Mouse (Mus musculus) lung, postnatal 10 days (tissue): ENCODE measurements at regions not wholly inside any gene's neighbourhood (a gene's known extent, or its start where the extent isn't known, plus 50 kb on each side); places are given as distances from the start of the nearest gene placed in this dataset.

Experiments used
- DNase-seq: peaks from one replicate; pipeline ENCODE4 v3.0.0; 2021

GRCm38 (mm10) chr15:60762071-60762470, 91.5 kb downstream of the Fam84b start:
- peak; percentile 33 for DNase-seq

DNA sequence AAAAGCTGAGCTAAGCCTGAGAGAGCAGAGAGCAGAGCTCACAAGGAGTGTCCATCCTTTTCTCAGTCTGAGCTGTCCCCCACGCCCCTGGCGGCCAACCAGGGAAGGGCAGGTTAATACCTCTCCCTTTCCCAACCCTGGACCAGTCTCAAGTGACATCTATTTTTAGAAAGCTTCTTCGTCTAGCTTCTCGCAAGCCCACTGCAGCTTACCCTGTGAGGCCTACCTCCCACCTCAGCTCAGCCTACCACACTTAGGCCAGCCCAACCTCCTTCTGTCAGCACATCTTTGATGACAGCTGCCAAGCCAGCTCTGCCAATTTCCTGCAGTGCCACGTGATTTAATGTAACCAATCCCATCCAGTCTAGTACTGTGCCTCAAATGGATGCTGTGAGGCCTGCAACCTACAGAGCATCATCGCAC, 93.6 kb downstream of the Fam84b start:
- peak; percentile 78 for DNase-seq

DNA sequence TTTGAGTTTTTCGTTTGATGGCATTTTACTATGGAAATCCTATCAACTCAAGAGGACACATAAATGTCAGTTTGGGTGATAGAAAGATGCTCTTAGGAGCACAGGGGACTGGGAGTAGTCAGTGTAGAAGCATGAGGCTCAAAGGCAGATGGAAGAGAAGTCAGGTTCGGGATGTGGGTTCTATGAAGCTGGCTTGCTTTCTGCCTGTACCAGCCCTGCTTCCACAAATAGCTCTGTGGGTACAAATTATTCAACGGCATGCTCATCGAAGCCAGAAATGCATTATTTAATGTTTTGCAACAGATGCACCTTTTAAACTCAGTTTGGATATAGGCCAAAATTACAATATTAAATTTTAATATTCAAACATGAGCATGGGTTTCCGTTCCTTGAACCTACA, 99.3 kb downstream of the Fam84b start:
- DNase-seq = no peak

- DNase-seq = no peak
Measured at GRCm38 (mm10) chr15:60739598-60739997, 114.0 kb downstream of the Fam84b start.

DNA sequence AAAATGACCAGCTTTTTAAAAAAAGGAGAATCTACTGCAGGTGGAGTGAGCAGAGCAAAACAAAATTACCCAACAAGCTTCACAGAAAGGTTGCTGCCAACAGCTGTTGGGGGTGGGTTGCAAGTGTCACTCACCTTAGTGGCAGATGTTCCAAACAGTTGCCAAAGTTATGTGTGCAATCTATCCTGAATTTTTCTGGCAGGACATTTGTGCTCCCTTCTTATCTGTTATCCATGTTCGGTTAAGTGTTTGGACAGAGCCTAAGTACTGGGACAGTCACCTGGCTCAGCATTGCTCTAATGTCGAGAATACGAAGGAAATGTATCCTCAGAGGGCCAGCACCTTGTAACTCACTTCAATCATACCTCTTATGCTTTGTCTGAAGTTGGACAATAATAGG, 115.3 kb downstream of the Fam84b start:
- DNase-seq = no peak

- no peak for DNase-seq
Measured at GRCm38 (mm10) chr15:60732416-60732815, 121.2 kb downstream of the Fam84b start.

DNA sequence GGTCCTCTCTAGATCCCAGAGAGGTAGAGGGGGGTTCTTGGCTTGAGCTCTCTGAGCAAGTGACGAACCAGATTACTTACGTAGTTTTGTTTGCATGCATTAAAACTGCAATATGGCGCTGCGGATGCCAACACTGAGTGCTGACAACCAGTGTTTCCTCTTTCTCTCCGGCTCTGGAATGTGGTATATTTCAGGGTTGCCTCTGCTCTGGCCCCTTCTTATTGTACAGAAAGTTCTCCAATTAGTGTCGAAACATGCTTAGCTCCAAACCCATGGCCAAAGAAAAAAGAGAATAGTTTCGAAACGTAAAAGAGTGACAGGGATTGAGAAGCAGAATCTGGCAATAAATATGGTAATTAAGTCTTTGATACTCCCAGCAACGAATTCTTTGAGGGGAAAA, 124.8 kb downstream of the Fam84b start:
- DNase-seq = no peak

GRCm38 (mm10) chr15:60728337-60728736, 125.2 kb downstream of the Fam84b start:
- DNase-seq = no peak

DNA sequence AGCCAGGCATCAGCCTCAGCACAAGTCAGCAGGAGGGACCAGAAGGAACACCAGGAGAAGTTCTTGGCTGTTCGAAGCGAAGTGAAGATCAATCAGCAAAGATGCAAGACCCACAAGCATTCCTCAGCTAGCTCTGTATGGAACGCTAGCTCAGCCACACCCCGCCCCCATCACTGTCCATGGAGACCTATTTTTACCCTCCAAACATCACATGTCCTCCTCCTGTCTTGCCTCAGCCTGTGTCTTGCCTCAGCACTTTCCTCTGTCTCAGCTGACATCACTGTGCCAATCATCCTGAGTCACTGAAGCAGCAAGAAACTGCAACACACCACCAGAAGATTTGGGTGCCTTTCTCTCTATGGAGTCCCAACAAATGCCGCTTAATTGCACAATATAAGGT, 134.2 kb downstream of the Fam84b start:
- DNase-seq = no peak

- no peak for DNase-seq
Measured at GRCm38 (mm10) chr15:60708678-60709077, 144.9 kb downstream of the Fam84b start.

DNA sequence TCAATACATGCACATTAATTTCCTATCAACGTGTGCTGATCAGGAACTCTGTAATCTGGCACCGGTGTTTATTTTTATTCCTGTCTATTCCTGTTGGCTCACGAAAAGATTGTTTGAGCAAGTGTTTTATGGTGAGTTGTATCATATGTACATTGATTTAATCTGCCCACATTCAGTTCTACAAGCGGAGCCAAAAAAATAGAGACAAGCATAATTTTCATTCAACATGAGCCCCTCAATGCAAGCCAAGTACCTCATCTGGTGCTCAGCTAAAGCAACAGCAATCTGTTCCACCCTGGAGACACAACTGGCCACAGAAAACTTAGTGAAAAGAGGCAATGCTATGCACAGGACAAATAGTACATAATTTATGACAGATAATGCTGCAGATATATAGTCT, 147.6 kb downstream of the Fam84b start:
- DNase-seq = no peak

DNA sequence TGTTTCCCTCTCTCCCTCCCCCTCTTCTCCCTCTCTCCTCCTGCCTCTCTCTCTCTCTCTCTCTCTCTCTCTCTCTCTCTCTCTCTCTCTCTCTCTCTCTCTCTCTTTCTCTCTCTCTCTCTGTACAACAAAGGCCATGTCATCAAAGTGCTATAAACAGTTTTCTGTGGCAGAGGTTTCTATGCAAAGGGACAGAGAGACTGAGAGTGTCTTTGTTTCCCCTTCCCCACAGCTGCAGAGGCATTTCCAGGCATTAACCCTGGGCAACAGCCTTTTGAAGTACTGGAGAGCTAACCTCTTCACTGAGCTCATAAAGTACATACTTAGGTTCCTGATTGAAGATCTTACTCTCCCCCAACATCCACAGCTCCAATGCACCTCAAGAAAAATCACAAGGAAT, 152.3 kb downstream of the Fam84b start:
- no peak for DNase-seq

GRCm38 (mm10) chr15:60694746-60695145, 158.8 kb downstream of the Fam84b start:
- DNase-seq = no peak

GRCm38 (mm10) chr15:60693751-60694500, 159.7 kb downstream of the Fam84b start:
- peak; percentile 41 for DNase-seq

DNA sequence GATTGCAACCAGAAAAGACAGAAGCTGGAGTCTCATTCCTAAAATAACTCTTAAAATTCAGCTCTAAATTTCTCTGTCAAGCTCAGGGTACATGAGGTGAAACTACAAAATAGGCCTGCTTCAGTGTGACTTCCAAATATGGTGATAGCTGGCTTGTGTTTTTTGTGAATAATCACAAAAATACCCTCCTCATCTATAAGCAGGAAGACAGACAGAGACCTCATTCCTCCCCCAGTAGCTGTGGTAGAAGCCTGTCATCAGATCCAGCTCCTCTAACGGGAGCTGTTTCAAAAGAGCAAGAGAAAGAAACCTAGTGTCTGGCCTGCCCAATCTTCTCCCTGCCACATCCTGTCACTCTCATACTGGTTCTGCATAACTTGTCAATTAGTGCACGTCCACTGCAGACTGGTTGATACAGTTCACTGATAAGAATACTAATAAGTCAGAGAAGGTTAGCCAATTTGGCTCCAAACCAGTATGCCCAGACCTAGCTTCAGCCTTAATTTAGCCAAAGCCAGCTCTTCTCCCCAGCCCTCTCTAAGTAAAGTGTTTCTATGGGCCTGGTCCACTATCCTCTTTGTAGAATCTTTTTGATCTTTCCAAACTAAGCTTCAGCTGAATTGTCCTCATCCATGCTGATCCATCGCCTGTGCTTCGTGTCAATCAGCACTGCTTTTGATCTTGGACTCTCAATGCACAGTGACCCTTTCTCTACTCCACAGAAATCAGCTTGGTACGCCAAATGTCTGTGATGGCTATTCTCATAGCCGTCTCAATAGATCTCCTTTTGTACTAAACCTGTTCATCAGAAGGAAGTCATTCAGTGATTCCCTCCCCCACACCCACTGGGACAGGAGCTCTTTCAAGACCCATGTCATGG, 160.6 kb downstream of the Fam84b start:
- DNase-seq = no peak

- DNase-seq = peak; percentile 9
Measured at GRCm38 (mm10) chr15:60692149-60692548, 161.4 kb downstream of the Fam84b start.

GRCm38 (mm10) chr15:60677397-60677796, 176.2 kb downstream of the Fam84b start:
- DNase-seq = no peak

DNA sequence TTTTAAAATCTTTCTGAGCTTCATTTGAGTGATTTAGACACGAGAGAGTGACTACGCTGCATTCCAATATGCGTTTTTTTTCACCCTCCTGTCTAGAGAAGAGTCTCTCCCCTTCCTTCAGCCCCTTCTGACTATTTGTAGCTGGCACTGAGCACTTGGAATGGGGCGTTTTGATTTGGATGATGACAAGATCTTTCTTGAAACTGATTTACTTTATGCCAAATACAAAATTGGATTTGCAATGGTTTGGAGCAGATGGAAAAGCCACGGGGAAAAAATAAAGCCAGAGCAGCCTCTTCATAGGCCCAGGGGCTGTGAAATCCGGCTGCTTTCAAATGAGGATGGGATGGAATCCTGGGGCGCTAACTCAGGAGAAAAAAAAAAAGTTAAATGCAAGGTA, 196.0 kb downstream of the Fam84b start:
- DNase-seq = no peak

DNA sequence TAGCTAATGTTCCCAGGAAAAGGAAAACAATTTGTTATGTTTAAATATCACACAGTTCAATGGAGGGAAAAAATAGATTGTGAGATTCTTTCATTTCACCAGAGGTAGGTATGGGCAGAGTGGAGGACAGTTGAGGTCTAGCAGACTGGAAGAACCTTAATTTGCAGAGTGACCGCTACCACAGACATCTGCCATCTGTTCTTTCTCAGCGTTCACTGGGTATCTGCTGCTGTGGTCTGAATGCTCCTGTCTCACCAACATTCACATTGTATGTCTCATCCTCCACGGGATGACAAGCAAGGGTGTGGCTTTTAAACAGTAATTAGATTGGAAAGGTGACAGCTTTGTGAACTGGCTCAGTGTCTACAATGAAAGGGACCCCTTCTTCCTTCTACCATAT, 198.5 kb downstream of the Fam84b start:
- no peak for DNase-seq

DNA sequence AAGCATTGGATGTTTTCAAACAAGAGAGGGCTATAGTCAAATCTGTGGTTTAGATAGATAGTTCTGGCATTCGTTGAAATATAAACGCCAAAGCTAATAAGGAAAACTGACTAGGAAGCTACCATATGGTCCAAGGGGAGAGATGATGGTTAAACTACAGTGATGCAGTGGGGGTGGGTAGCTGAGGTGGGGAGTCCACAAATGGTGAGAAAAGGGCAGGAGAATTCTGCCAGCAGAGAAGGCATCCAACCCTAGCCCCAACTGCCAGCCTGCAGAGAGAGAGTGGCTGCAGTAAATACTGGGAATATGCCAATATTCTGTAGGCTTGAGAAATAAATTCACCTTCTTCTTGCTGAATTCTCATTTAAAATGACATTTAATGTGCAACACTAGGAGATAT, 204.3 kb downstream of the Fam84b start:
- DNase-seq = no peak

GRCm38 (mm10) chr15:60641770-60642169, 211.8 kb downstream of the Fam84b start:
- no peak for DNase-seq

DNA sequence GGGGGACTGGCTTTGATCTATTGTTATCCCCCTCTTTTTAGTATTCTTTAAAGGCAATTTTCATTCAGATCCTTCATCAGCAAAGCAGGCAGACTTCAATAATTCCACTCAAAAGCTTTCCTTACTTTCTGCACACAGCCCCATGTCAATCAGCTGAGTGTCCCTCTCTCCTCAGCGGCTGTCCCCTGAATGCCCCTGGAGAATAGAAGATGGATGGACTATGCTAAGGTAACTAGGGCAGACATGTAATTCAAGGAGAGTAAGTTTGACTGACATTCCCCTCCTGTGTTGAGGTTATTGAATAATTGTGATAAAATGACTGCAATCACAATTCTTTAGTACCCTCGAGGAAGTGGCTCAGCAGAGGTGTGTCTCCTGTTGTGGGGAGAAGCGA, 220.1 kb downstream of the Fam84b start:
- DNase-seq = no peak

DNA sequence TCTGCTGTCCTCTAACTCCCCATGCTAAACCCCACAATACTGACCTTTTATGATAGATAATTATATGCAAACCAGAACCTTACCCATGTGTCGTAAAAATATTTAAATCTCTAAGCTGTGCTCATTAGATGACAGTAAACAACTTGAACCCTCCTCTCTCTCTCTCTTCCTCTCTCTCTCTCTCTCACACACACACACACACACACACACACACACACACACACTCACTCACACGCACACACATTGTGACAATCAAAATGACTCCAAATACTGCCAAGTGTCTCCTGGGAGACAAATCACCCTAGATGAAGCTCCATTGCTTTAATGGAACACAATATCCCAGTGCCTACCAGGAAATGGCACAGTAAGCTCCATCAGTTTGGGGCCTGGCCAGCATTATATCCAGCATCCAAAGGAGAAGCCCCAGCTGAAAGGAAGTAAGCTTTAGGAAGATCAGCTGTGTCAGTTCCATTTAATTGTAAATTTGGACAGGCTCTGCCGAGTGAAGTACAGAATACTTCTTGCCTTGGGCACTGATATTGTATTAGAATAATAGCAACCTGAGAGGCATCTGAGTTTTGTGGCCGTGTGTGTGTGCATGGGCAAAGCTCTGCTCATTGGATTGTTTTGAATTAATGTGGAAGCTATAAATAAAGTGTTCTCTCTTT, 220.7 kb downstream of the Fam84b start:
- DNase-seq = no peak
